Mouse (Mus musculus) liver, postnatal 0 days (tissue): ENCODE data around the gene Hlcs. TPM values are rescaled to one million over a fixed set of nuclear protein-coding genes. Genes with fewer than 3 reads are reported as not detected.

Experiments
- ATAC-seq: fragments of 200-750 bp; cut with Nextera tagmentation; 2 replicates; pipeline ENCODE4 v1.8.0; 2017; ENCODE audit warnings: mild to moderate bottlenecking, moderate library complexity
- DNase-seq: peaks from one replicate; pipeline ENCODE4 v3.0.0-alpha.2; 2016
- H3K27ac ChIP-seq: fragments of 300-500 bp; sonication (generic); 2 replicates; pipeline ENCODE4 v1.5.1; 2014; ENCODE audit warnings: antibody characterized with exemption, moderate library complexity, mild to moderate bottlenecking, low read depth
- H3K27me3 ChIP-seq: fragments of 300-500 bp; sonication (generic); 2 replicates; pipeline ENCODE4 v1.6.1; 2014; ENCODE audit warnings: low read length, control low read depth, mixed read lengths; ENCODE audit not compliant: insufficient read depth
- H3K36me3 ChIP-seq: fragments of 300-500 bp; sonication (generic); replicated peaks from 2 replicates; pipeline ENCODE4 v1.6.1; 2014; ENCODE audit warnings: mild to moderate bottlenecking, control low read depth, low read length, moderate library complexity, mixed read lengths; ENCODE audit not compliant: insufficient read depth
- H3K4me1 ChIP-seq: fragments of 300-500 bp; sonication (generic); 2 replicates; pipeline ENCODE4 v1.6.1; 2014; ENCODE audit warnings: antibody characterized with exemption, mild to moderate bottlenecking, control low read depth; ENCODE audit not compliant: insufficient read depth
- H3K4me2 ChIP-seq: fragments of 300-500 bp; sonication (generic); 2 replicates; pipeline ENCODE4 v1.6.1; 2014; ENCODE audit warnings: low read depth, mild to moderate bottlenecking, low read length, moderate library complexity, mixed read lengths
- H3K4me3 ChIP-seq: fragments of 300-500 bp; sonication (generic); 2 replicates; pipeline ENCODE4 v1.5.1; 2014; ENCODE audit warnings: low read depth, low read length
- H3K9ac ChIP-seq: fragments of 300-500 bp; sonication (generic); replicated peaks from 2 replicates; pipeline ENCODE4 v1.6.1; 2014; ENCODE audit warnings: mild to moderate bottlenecking, moderate library complexity
- H3K9me3 ChIP-seq: fragments of 300-500 bp; sonication (generic); 2 replicates; pipeline ENCODE4 v1.6.1; 2016; ENCODE audit warnings: mild to moderate bottlenecking, control low read depth, low read length, mixed read lengths
- CTCF ChIP-seq: sonication (generic); IDR thresholded peaks from 2 replicates; pipeline ENCODE4 v1.5.1; 2016; ENCODE audit warnings: antibody characterized with exemption, low read depth
- EP300 ChIP-seq: IDR thresholded peaks from 2 replicates; pipeline ENCODE4 v1.6.1; 2016; ENCODE audit warnings: antibody characterized with exemption, low read depth, mild to moderate bottlenecking
- WGBS: fragments of 180-500 bp; shearing (Covaris S2); extraction: QIAGEN DNeasy Blood & Tissue Kit; methylation state at CpG from one replicate; pipeline ENCODE4 v1.1.7; 2014; ENCODE audit not compliant: insufficient replicate concordance; 5-methylcytosine and 5-hydroxymethylcytosine counted together
- polyA plus RNA-seq: library from polyadenylated mRNA; unstranded; fragments of >200 nt; fragmentation: Nextera tagmentation; extraction: Ambion mirVana; gene quantifications from 2 replicates; pipeline ENCODE4 v1.2.1, GENCODE M21; 2015

Hlcs gene
- polyA plus RNA-seq, 1 experiment from 2014 or later: 2.9 TPM

- H3K9me3 ChIP-seq: no peaks in the 10 kb centered on the region
- H3K27ac ChIP-seq: no peak overlapping the region
- H3K4me3 ChIP-seq: no peak overlapping the region
- TF ChIP-seq CTCF (no peak), EP300 (no peak)
- H3K4me1 ChIP-seq: no peaks in the 10 kb centered on the region
- H3K36me3 ChIP-seq: no peaks in the 10 kb centered on the region; the same call in 1 of the 2 replicates
- no peak for ATAC-seq
- no peak for DNase-seq
- 71% methylated on average over 3 of the region's 3 CpGs for WGBS
- no peak overlapping the region for H3K4me2 ChIP-seq
- no peak overlapping the region for H3K9ac ChIP-seq
- no peaks in the 10 kb centered on the region for H3K27me3 ChIP-seq
Observed at GRCm38 (mm10) chr16:94283972-94284371, 29.4 kb downstream of the Hlcs start.

GRCm38 (mm10) chr16:94270826-94271225 lies 42.5 kb downstream of the Hlcs start:
- DNase-seq (no peak), ATAC-seq (no peak)
- TF ChIP-seq CTCF (no peak), EP300 (no peak)
- H3K9me3 ChIP-seq: no peaks in the 10 kb centered on the region
- H3K4me3 ChIP-seq: no peak overlapping the region
- H3K4me1 ChIP-seq: no peaks in the 10 kb centered on the region
- H3K36me3 ChIP-seq: peaks cover 4% of the 10 kb centered on the region; the same call in 1 of the 2 replicates
- 87% methylated on average over 6 of the region's 6 CpGs for WGBS
- no peak overlapping the region for H3K9ac ChIP-seq
- H3K27ac ChIP-seq: no peak overlapping the region
- H3K27me3 ChIP-seq: no peaks in the 10 kb centered on the region
- H3K4me2 ChIP-seq: no peak overlapping the region

GRCm38 (mm10) chr16:94269635-94270034 lies 43.7 kb downstream of the Hlcs start:
- ATAC-seq (no peak), DNase-seq (peak; percentile 84)
- 6% methylated on average over 9 of the region's 9 CpGs for WGBS
- TF ChIP-seq CTCF (peak; percentile 96), EP300 (no peak)
- Histone ChIP-seq H3K4me2 (no peak overlapping the region), H3K4me1 (no peaks in the 10 kb centered on the region), H3K9me3 (no peaks in the 10 kb centered on the region), H3K36me3 (peaks cover 3% of the 10 kb centered on the region; the same call in 1 of the 2 replicates), H3K4me3 (no peak overlapping the region), H3K27me3 (no peaks in the 10 kb centered on the region), H3K27ac (no peak overlapping the region), H3K9ac (no peak overlapping the region)

- TF ChIP-seq EP300 (no peak), CTCF (no peak)
- no peak for ATAC-seq
- WGBS: 80% methylated on average over 14 of the region's 14 CpGs
Observed at GRCm38 (mm10) chr16:94268205-94268604, 45.2 kb downstream of the Hlcs start.

GRCm38 (mm10) chr16:94264611-94265010 lies 48.8 kb downstream of the Hlcs start:
- no peaks in the 10 kb centered on the region; the same call in 1 of the 2 replicates for H3K36me3 ChIP-seq
- no peak overlapping the region for H3K4me3 ChIP-seq
- H3K27ac ChIP-seq: no peak overlapping the region
- ATAC-seq (no peak), DNase-seq (no peak)
- H3K4me1 ChIP-seq: no peaks in the 10 kb centered on the region
- 86% methylated on average over 6 of the region's 6 CpGs for WGBS
- H3K9ac ChIP-seq: no peak overlapping the region
- H3K27me3 ChIP-seq: no peaks in the 10 kb centered on the region
- H3K4me2 ChIP-seq: no peak overlapping the region
- TF ChIP-seq EP300: no peak
- TF ChIP-seq CTCF: no peak
- H3K9me3 ChIP-seq: no peaks in the 10 kb centered on the region

More at GRCm38 (mm10) chr16:94268205-94268604, 45.2 kb downstream of the Hlcs start:
- Histone ChIP-seq H3K4me3 (no peak overlapping the region), H3K27me3 (no peaks in the 10 kb centered on the region), H3K4me1 (no peaks in the 10 kb centered on the region), H3K36me3 (no peaks in the 10 kb centered on the region; the same call in 1 of the 2 replicates), H3K4me2 (no peak overlapping the region), H3K27ac (no peak overlapping the region), H3K9ac (no peak overlapping the region), H3K9me3 (no peaks in the 10 kb centered on the region)
- DNase-seq: no peak

GRCm38 (mm10) chr16:94262501-94262900 lies 50.9 kb downstream of the Hlcs start:
- Histone ChIP-seq H3K9me3 (no peaks in the 10 kb centered on the region), H3K27me3 (no peaks in the 10 kb centered on the region), H3K36me3 (no peaks in the 10 kb centered on the region), H3K9ac (no peak overlapping the region), H3K4me3 (no peak overlapping the region), H3K4me1 (no peaks in the 10 kb centered on the region), H3K27ac (no peak overlapping the region), H3K4me2 (no peak overlapping the region)
- DNase-seq (no peak), ATAC-seq (no peak)
- TF ChIP-seq CTCF: no peak
- no peak for TF ChIP-seq EP300
- WGBS: 85% methylated on average over 19 of the region's 19 CpGs
